Mouse (Mus musculus): Measurements from ENCODE around the gene Sipa1l1. TPM values are rescaled to one million over a fixed set of nuclear protein-coding genes. Genes with fewer than 3 reads are reported as not detected.

Gene Sipa1l1
- 104 TPM for polyA plus RNA-seq (2017; shearing (Covaris generic))

GRCm38 (mm10) chr12:82168820-82169533 lies at the start of gene Sipa1l1:
TSS of gene Sipa1l1 (plus strand) at chr12:82169320.

